In the genomic region with DNA sequence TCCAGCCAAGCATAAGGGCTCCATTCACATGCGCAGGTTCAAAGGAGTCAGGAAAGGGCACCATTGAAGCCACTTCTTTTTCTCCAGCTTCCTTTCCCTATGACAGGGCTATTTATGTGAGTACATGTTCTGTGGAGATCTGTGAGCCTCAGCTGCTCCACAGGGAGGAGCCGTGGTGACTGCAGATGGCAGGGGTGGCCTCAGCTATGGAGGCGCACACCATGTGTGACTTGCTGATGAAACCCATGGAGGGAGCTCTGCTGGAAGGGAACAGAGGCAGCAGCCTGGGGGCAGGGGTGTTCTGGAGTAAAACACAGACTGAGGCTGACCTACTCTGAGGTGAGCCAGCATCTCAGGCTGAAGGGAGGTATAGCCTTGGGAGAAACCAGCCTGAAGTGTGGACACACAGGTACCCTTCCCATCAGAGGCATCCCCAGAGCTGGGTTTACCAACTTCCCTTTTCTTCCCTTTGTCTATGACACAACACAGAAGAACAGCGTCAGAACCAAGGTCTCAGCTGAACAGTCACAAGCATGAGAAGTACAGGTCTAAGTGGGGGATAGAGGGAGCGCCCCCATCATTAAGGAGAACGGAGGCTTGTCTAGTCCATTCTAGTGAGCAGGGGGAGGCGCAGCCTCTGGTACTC, we compare ENCODE assay signal across 7 mouse cellular contexts. TPM values are rescaled to one million over a fixed set of nuclear protein-coding genes. Genes with fewer than 3 reads are reported as not detected.
DNase-seq lines count a peak whose midpoint lies in the region; ATAC-seq lines count a peak whose summit lies in the region.

No protein-coding gene starts in this region.

- peak; percentile 66 to 68 for DNase-seq in right cerebral cortex, postnatal 10 days (ENCODE audit: low spot score in 2 of 2)
- no peak for DNase-seq in right cerebral cortex, postnatal 36 days (ENCODE audit: low spot score in 2 of 2)
- no peak for DNase-seq in cerebellum, postnatal 36 days
- DNase-seq in gastrocnemius, adult 18-20 months (ENCODE audit: low spot score), result no peak

- peak overlapping the region; percentile 98 for H3K27ac ChIP-seq in forebrain, embryonic 15.5 days (replicated peaks)
- H3K27ac ChIP-seq in limb, embryonic 13.5 days, result peak overlapping the region; percentile 53; the same call in 1 of the 2 replicates
- peak overlapping the region; percentile 99 for H3K27ac ChIP-seq in neural tube, embryonic 13.5 days (replicated peaks)

- H3K36me3 ChIP-seq in forebrain, embryonic 15.5 days, result peaks cover 11% of the 10 kb centered on the region
- peaks cover 22% of the 10 kb centered on the region for H3K36me3 ChIP-seq in limb, embryonic 13.5 days
- peaks cover 18% of the 10 kb centered on the region for H3K36me3 ChIP-seq in neural tube, embryonic 13.5 days

- peaks cover 76% of the 10 kb centered on the region for H3K4me1 ChIP-seq in forebrain, embryonic 15.5 days
- H3K4me1 ChIP-seq in limb, embryonic 13.5 days, result peaks cover 68% of the 10 kb centered on the region
- peaks cover 92% of the 10 kb centered on the region for H3K4me1 ChIP-seq in neural tube, embryonic 13.5 days (replicated peaks)

- H3K9ac ChIP-seq in forebrain, embryonic 15.5 days (replicated peaks), result no peak overlapping the region
- H3K9ac ChIP-seq in limb, embryonic 13.5 days, result no peak overlapping the region
- H3K9ac ChIP-seq in neural tube, embryonic 13.5 days, result peak overlapping the region; percentile 39; the same call in 1 of the 2 replicates

- H3K4me2 ChIP-seq in forebrain, embryonic 15.5 days (replicated peaks), result no peak overlapping the region
- no peak overlapping the region for H3K4me2 ChIP-seq in limb, embryonic 13.5 days (replicated peaks)
- H3K4me2 ChIP-seq in neural tube, embryonic 13.5 days, result 0 out of 2 replicates have a peak overlapping the region, but pooled peaks have one; percentile 47

- no peaks in the 10 kb centered on the region for H3K9me3 ChIP-seq in forebrain, embryonic 15.5 days
- 0 out of 2 replicates have a peak, but pooled peaks cover 5% of the 10 kb centered on the region for H3K9me3 ChIP-seq in limb, embryonic 13.5 days
- no peaks in the 10 kb centered on the region for H3K9me3 ChIP-seq in neural tube, embryonic 13.5 days

- no peak for ATAC-seq in forebrain, embryonic 15.5 days (replicated peaks)
- ATAC-seq in limb, embryonic 13.5 days (ENCODE audit: low FRiP score, low read depth), result no peak
- ATAC-seq in neural tube, embryonic 13.5 days (ENCODE audit: low read depth), result no peak

- H3K27me3 ChIP-seq in forebrain, embryonic 15.5 days, result no peaks in the 10 kb centered on the region
- no peaks in the 10 kb centered on the region for H3K27me3 ChIP-seq in limb, embryonic 13.5 days
- H3K27me3 ChIP-seq in neural tube, embryonic 13.5 days, result no peaks in the 10 kb centered on the region

- H3K4me3 ChIP-seq in forebrain, embryonic 15.5 days, result no peak overlapping the region
- no peak overlapping the region for H3K4me3 ChIP-seq in limb, embryonic 13.5 days
- no peak overlapping the region for H3K4me3 ChIP-seq in neural tube, embryonic 13.5 days

- WGBS in forebrain, embryonic 15.5 days, result 55% methylated on average over 7 of the region's 7 CpGs
- WGBS in limb, embryonic 13.5 days, result 83% methylated on average over 7 of the region's 7 CpGs
- WGBS in neural tube, embryonic 13.5 days, result 60% methylated on average over 7 of the region's 7 CpGs

RNA-seq across cellular contexts. Expression of gene Coro1c, which starts 36.5 kb away (rescaled TPM):
- polyA plus RNA-seq in forebrain, embryonic 15.5 days (2015; fragmentation: Nextera tagmentation; extraction: Ambion mirVana), result 221 and 224 TPM in 2 replicates
- 83.1 and 90.2 TPM in 2 replicates for polyA plus RNA-seq in limb, embryonic 13.5 days (2015; fragmentation: Nextera tagmentation; extraction: Ambion mirVana)
- polyA plus RNA-seq in neural tube, embryonic 13.5 days (2015; fragmentation: Nextera tagmentation; extraction: Ambion mirVana), result 183 and 200 TPM in 2 replicates
- 10 to 100 TPM in 1 of 2 experiments, 1 to 10 TPM in 1; 8.9 to 12.7 TPM for total RNA-seq in gastrocnemius, adult 18-20 months (2021)

RNA-seq across cellular contexts. Expression of gene Selplg, which starts 39.6 kb away (rescaled TPM):
- 1.8 TPM in 2 replicates for polyA plus RNA-seq in forebrain, embryonic 15.5 days (2015; fragmentation: Nextera tagmentation; extraction: Ambion mirVana)
- polyA plus RNA-seq in limb, embryonic 13.5 days (2015; fragmentation: Nextera tagmentation; extraction: Ambion mirVana), result 2.5 TPM in 2 replicates
- polyA plus RNA-seq in neural tube, embryonic 13.5 days (2015; fragmentation: Nextera tagmentation; extraction: Ambion mirVana), result 1.9 and 2.5 TPM in 2 replicates
- under 1 TPM; 0.85 to 0.87 TPM for total RNA-seq in gastrocnemius, adult 18-20 months (2021)

Comparison
In these comparisons a context has a peak if more than half of its experiments do, and no peak if none do; other contexts are left out.
1. DNase-seq: peak in right cerebral cortex, postnatal 10 days (2 of 2); none in right cerebral cortex, postnatal 36 days (0 of 2), cerebellum, postnatal 36 days (0 of 2) and gastrocnemius, adult 18-20 months (single experiment).
2. Peak in every context shown above with its lines, with median percentiles within 50 percentile points of each other: H3K27ac ChIP-seq.